Mouse (Mus musculus): Measurements from ENCODE around the gene Uba52.
A peak's percentile ranks its signal among the peaks of the same experiment; 100 is the strongest.

The Uba52 gene

DNA sequence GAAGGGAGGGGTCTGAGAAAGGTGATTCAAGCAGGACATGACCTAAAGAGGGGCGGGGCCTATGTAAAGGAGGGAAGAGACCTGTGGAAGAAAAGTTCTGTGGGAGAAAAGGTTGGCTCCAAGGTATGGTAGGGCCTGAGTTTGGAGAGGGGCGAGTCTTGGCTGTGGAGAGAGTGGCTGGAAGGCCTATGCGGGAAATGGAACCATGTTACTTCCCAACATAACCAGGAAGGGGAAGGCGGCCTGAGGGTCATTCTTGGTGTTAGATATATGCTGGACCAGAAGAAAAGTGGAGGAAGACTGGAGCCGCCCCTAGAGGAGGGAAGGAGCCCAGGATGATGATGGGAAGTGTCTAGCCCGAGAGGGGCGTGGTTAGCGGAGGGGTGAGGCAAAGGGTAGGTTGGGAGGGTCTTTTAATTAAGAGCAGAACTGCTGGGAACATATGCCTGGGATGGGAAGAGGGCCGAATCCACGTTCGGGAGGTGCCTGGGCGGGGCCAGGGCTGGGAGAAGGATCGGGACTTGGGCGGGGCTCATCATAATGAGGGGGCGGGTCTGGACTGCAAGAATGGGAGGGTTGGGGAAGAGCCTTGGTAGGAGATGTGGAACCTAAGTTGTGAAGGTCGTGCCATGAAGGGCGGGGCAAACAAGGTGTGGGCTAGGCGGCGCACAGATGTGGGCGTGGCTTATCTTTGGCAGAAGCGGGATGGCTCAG is 33.2 kb downstream of the Uba52 start:
- no peak for DNase-seq

DNA sequence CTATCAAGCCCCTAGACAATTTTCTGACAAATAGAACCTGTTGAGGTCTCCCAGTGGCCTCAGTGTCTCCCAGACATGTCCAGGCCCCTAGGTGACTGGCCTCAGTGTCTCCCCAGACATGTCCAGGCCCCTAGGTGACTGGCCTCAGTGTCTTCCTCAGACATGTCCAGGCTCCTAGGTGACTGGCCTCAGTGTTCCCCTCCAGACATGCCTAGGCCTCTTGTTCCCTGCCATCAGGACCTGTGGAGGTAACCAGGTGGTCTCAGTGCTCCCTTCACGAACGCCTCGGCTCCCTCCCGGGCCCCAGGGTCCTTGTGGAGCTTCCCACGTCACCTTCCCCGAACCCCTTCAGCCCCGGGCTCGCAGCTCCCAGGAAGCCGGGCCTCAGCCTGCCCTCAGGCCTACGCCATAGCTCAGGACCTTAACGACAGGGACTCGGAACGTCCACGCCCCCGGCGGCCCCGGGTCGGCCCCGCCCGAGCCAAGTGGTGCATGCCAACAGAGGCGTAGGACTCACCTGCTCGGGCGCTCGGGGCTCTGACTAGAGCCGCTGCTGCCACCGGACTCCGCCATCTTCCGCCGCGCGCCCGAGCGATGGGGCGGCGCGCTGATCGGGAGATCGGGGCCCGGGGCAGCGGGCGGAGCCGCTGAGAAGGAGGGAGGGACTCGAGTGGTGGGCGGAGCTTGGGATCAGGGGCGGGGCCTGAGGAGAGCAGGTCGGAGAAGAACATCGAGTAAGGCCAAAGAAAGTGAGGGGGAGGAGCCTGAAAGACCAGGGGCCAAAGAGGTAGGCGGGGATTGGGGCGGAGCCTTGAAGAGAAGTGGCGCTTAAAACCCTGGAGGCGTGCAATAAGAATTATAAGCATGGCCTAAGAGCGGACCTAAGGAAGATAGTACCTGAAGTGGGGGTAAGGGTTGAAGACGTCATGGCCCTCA is 34.0 kb downstream of the Uba52 start, which contains the start of gene Klhl26:
Gene Klhl26 (minus strand): TSS at position 636 of the 936 bp plus-strand sequence.
- peak; percentile 85 to 89 for DNase-seq

DNA sequence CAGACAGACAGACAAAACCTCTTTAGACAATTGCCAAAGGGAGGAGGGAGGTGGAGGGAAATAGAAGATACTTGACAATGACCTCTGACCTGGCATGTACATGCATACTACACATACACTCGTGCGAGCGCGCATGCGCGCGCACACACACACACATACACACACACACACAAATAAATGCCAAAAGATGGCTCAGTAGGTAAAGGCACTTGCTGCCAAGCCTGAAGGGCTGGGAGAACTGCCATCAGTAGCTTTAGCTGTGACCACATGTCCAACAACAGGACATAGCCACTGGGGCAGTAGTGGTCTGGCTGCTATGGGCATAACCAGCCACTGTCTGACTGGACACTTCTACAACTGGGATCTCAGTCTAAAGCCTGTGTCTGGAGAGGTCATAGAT is 38.7 kb downstream of the Uba52 start:
- DNase-seq, result no peak

- DNase-seq, result no peak
These were observed 40.7 kb downstream of the Uba52 start for GRCm38 (mm10) chr8:70469938-70470337.

- DNase-seq, result no peak
These were observed 41.2 kb downstream of the Uba52 start for GRCm38 (mm10) chr8:70469295-70469916.

DNA sequence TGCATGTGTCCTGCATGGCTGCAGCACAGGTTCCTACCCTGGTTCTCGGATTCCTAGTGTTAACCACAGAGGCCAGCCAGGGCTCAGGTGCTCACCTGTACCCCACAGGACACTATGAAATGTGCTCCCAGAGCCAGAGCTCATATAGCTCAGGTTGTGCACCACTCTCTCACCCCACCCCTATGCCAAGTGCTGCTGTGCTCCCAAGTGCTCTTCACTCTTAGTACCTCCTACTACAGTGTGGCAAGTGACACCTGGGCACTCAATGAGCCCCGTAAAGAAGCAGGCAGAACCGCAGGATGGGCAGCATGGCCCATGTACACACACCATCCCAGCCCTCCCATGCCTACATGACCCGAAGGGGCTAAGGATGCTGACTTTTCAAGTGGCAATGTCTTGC is 41.9 kb downstream of the Uba52 start:
- no peak for DNase-seq

DNA sequence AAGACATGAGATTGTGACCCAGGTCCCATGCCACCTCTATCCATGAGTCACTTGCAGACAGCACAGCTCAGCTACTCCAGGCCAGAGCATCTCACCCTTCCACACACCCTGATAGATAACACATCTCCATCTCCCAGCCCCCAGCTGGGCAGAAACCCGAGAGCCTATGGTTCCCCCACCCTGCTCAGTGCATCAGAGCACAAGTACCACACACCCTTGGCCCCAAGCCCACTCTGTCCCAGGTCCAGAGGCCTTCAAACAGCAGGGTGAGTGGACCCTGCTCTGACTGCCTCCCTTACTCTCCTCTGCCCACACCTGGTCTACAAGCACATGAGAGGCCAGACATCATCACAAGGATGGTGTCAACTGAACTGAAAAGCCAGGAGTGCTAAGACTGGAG is 42.7 kb downstream of the Uba52 start:
- no peak for DNase-seq

- DNase-seq, result no peak
These were observed 43.3 kb downstream of the Uba52 start for GRCm38 (mm10) chr8:70467229-70467725.

DNA sequence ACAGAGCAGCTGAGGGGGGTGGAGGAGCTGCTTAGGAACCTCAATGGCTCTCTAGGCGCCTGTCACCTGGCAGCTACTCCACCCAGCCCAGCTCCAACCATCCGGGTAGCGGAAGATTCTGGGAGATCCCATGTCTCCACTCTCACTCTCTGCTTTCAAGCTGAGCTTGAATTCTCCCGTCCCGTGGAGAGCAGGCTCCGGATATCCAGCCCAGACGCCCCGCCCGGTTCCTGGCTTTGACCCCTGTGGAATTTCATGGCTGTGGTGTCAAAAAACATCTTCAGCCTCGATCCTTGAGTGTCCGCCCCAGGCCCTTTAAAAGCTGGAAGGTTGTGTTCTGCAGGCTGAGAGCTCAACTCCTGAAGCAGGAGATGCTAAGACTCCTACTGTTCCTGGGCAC is 43.8 kb downstream of the Uba52 start:
- no peak for DNase-seq

DNA sequence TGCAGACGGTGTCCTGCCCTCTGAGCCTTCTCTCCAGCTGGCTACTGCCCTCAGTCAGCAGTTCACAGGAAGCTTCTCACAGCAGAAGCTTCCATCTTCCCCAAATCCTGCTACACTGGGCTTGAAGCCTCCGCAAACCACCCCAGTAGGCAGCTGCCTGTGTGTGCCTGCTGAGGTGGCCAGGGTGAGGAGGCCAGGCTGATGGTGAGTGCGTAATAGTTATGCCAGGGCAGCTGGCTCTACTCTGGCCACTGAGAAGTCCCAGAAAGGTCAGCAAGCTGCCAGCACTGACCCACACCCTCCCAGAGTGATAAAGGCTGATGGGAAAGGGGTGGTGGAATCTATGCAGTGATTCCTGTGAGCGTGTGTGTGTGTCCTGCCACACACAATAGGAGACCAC is 44.3 kb downstream of the Uba52 start:
- DNase-seq, result no peak

- DNase-seq, result no peak
These were observed 44.9 kb downstream of the Uba52 start for GRCm38 (mm10) chr8:70465701-70466100.

DNA sequence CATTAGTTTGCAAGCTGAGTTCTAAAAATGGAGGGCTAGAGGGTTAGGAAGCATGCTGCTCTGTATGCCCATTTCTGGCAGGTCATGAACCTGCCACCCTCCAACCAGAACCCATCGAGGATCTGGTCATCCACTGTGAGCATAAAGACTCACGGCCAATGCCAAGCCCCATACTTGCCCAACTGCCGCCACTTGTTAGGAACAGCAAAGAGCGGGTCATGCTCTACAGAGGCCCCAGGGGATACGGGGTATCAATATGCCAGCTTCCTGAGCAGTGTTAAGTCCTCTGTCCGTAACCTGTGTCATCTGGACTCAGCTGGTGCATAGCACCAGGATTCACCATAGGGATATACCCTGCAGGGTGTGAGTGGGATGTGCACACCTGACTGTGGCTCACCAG is 46.4 kb downstream of the Uba52 start:
- no peak for DNase-seq

GRCm38 (mm10) chr8:70463306-70463705 is 47.3 kb downstream of the Uba52 start:
- DNase-seq, result no peak

DNA sequence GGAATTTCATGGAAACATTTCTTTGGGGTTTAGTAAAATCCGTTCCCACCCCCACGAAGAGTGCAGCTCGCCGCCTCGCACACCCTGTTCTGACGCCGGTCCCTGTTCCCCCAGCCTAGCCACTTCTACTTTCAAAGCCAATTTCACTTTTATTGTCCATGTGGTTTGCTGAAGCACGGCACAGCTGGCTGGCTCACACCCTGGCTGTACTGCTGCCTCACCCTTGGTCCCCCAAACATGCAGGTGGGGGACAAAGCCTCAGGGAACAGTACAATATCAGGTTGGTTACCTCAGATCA is 48.1 kb downstream of the Uba52 start:
- no peak for DNase-seq

- DNase-seq, result no peak
These were observed 48.7 kb downstream of the Uba52 start for GRCm38 (mm10) chr8:70461765-70462515.

- DNase-seq, result no peak
These were observed 50.0 kb downstream of the Uba52 start for GRCm38 (mm10) chr8:70460606-70461005.

DNA sequence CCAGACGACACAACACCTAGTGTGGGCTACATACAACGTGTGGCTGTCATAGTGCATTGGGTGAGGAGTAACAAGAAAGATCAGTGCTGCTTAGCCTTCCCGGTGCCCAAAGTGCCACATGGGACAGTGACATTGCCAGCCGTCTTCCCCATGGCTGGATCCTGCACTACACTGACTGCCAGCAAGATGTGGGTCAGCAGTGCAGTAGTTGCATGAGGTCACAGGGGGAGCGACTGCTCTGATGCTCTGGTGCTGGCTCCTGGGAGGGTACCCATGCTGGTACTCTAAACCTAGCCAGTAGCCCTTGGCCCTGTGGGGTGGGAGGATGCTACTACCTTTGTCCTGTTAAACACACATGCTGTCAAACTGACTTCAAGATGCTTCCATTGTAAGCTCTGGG is 50.4 kb downstream of the Uba52 start:
- DNase-seq, result no peak

- DNase-seq, result no peak
These were observed 51.0 kb downstream of the Uba52 start for GRCm38 (mm10) chr8:70459636-70460035.

- DNase-seq, result no peak
These were observed 52.1 kb downstream of the Uba52 start for GRCm38 (mm10) chr8:70458462-70458861.

Data from thymus, adult 18-20 months (tissue).